Mouse (Mus musculus) kidney, postnatal 10 days (tissue): ENCODE measurements at regions not wholly inside any gene's neighbourhood (a gene's known extent, or its start where the extent isn't known, plus 50 kb on each side); places are given as distances from the start of the nearest gene placed in this dataset.
"Not testable (repeated sequence)": the region's sequence is repeated elsewhere in the genome, so short reads cannot be mapped to it uniquely, and the experiment has no call there.

Source experiments
- DNase-seq: peaks from one replicate; pipeline ENCODE4 v3.0.0; 2021; ENCODE audit warnings: mixed read lengths

GRCm38 (mm10) chr9:8731141-8731540 is 168.5 kb upstream of the Pgr start:
- no peak for DNase-seq

- no peak for DNase-seq
These were observed 166.1 kb upstream of the Pgr start for GRCm38 (mm10) chr9:8733485-8733884.

GRCm38 (mm10) chr9:8740190-8740589 is 159.4 kb upstream of the Pgr start:
- no peak for DNase-seq

DNA sequence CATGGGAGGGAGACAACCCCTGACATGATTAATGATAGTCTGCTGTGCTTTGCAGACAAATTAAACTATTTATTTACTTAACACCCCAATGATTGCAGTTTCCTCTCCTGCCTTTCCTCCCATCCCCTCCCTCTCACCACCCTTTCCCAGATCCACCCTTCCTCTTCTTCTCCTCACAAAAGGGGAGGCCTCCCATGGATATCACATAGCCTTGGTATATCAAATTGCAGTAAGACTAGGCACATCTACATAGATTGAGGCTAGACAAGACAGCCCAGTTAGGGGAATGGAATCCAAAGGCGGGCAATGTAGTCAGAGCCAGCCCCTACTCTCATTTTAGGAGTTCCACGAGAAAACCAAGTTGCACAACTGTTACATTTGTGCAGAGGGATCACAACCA is 149.8 kb upstream of the Pgr start:
- DNase-seq: no peak

GRCm38 (mm10) chr9:8760876-8761275 is 138.8 kb upstream of the Pgr start:
- DNase-seq: no peak

DNA sequence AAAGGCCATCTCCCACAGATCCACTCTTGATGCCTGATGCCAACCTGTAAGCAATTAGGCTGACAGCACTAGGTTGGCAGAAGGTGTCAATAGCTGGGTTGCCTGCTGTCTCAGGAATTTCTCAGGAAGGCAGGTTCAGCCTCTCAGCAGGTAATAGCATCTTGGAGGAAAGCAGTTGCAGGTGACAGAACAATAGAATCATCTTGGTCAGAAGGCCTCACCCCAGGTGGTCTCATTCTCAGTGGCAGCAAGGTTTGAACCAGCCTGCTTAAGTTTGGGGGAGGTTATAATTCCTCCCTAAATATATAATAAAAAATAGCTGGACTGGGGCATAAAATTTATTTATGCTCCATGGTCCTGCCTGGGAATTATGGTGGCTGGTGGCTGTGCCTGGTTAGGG is 130.2 kb upstream of the Pgr start:
- DNase-seq: not testable (repeated sequence)

GRCm38 (mm10) chr9:8769996-8770395 is 129.6 kb upstream of the Pgr start:
- DNase-seq: no peak

GRCm38 (mm10) chr9:8781336-8781735 is 118.3 kb upstream of the Pgr start:
- not testable (repeated sequence) for DNase-seq

DNA sequence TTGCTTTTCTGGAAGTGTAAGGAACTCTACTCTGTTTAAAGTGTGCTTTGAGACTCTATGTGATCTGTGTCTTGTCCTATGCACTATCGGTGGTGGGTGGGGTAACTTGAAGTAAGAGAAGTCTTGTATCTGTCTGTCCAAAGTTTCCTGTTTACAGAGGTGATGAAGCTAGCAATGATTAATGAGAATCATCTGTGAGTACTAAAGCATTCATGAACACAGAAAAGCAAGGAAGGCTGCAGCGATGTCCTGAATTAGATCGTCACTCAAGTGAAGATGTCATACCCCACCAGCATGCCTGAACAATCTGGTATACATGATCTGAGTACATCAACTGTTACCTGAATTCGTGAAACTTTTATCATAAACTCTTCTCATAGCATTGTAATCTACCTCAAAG is 85.4 kb upstream of the Pgr start:
- no peak for DNase-seq

DNA sequence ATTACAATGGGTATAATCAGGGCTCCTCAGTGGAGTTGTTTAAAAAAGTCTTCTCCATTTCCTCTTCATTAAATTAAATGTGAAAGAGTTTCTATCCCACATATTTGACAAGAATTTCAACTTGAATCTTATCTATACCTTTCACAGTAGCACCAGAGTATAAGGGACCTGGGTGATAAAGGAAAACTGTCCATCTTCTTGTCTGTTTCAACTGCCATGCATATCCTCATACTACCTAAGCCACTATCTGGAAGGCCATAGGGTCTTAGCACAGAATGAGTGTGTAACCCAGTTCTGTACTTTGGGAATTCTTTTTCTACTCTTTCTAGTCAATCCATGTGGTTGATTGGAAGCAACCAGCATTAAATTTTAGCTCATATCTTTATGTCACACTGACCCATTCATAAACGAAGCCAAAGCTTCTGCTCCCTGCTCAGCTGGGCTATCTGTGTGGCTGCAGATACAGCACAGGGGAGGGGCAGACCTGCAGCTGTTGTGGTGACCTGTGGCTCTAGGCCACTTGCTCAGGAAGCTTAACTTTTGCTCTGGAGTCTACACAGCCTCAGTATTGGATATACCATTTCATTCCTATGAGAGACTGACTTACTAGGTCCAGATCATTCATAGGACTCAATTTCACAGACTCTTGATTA is 75.8 kb upstream of the Pgr start:
- no peak for DNase-seq

DNA sequence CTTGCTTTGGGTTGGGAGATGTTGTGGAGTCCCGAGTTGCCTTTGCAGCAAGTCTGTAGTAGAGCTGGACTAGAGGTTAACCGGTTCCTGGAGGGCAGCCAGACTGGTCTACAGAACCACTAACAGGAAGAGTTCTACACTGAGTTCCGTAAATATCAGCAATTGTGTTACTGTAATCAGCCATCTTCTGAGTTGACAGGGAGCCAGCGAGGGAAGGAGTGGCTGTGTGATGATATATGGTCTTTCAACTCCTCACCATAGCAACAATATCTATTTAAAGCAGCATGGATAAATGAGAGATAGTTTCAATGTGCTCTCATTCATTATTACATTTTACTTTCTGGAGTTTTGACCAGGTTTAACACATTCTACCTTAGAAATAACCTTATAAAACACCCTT is 67.5 kb upstream of the Pgr start:
- DNase-seq: peak; percentile 8

DNA sequence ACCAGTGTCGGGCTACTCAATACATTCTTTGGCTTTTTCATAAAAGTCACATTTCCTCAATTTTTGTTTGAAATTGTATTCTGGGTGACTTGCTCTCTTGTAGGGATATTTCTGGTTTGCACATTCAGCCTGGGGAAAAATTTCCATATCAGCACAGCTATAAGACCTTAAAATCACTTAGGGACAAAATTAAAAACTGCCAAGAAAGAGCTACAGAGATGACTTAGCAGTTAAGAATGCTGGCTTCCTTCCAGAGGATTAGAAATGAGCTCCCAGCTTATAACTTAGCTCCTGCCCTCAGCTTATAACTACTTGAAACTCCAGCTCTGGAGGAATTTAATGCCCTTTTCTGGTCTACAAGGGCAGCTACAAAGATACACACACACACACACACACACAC is 62.6 kb upstream of the Pgr start:
- no peak for DNase-seq

GRCm38 (mm10) chr9:8838356-8838755 is 61.3 kb upstream of the Pgr start:
- DNase-seq: no peak

- DNase-seq: no peak
These were observed 60.7 kb upstream of the Pgr start for GRCm38 (mm10) chr9:8838891-8839290.
